Mouse (Mus musculus): ENCODE results near the gene Krtap19-1. TPM values are rescaled to one million over a fixed set of nuclear protein-coding genes. Genes with fewer than 3 reads are reported as not detected.
A peak's percentile ranks its signal among the peaks of the same experiment; 100 is the strongest.

The Krtap19-1 gene
- total and polyA plus RNA-seq, 3 experiments: not detected

DNA sequence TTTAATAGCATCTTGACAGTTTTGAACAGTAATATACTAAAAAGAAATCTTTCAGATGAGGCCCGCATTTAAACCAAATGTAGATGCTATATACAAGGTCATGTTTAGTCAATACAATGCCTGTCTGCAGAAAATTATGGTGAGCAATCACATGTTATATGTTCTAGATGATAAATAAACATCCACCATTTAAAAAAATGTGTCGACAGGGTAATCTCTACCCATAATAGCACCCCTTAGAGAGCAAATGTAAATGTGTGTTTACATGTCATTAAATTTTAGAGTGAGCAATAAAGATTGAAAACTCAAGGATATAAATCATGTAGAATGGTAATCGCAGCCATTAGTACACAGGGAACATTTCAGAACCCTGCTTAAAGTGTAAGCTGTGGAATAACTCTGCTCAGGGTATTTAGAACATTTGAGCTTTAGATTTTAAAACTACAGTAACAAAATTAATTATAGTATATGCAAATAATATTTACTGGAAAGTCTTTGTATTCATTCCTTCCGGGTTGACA lies 4.3 kb downstream of the Krtap19-1 start:
- H3K27me3 ChIP-seq (ENCODE audit: control insufficient read depth, insufficient read depth, low read length): no peaks in the 10 kb centered on the region
- 79% methylated on average over 4 of the region's 4 CpGs for WGBS
- TF ChIP-seq CTCF (IDR thresholded peaks at IDR 0.05) (no peak), POLR2A (IDR thresholded peaks at IDR 0.05; ENCODE audit: insufficient read depth, low read depth, low read length) (no peak), EP300 (IDR thresholded peaks at IDR 0.05; ENCODE audit: insufficient read depth, low read depth, low read length) (no peak)
- H3K27ac ChIP-seq: no peak overlapping the region
- no peaks in the 10 kb centered on the region for H3K4me1 ChIP-seq (ENCODE audit: control insufficient read depth, insufficient read depth, low read length)
- H3K36me3 ChIP-seq (ENCODE audit: control insufficient read depth, insufficient read depth, low read length): no peaks in the 10 kb centered on the region
- intact Hi-C loops (cut with DNase I): no loop called here
- H3K79me2 ChIP-seq (replicated peaks; ENCODE audit: control insufficient read depth, insufficient read depth, low read length): no peaks in the 10 kb centered on the region
- no peak overlapping the region for H3K9ac ChIP-seq (ENCODE audit: low read depth, low read length)
- no peak overlapping the region for H3K4me3 ChIP-seq
- no peak for DNase-seq

DNA sequence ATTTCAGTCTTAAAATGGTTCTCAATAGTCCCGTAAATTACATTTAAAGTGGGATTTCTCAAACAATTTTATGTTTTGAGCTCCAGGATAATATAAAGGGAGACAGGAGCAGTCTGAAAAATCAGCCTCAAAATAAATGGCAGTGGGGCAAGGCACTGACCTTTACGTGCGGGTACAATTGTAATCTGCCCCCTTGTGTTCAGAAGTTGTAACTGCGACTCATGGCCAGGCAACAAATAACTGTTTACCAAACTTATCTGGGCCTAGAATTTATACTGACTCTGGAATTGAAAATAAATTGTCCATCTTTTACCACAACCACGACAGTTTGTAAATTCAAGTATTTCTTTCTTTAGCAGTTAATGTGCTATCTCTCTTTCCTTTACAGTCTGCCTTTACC lies 17.8 kb downstream of the Krtap19-1 start:
- H3K4me1 ChIP-seq (ENCODE audit: control insufficient read depth, insufficient read depth, low read length): no peaks in the 10 kb centered on the region
- no peak overlapping the region for H3K9ac ChIP-seq (ENCODE audit: low read depth, low read length)
- 14% methylated on average over 5 of the region's 5 CpGs for WGBS
- no peak overlapping the region for H3K27ac ChIP-seq
- H3K27me3 ChIP-seq (ENCODE audit: control insufficient read depth, insufficient read depth, low read length): no peaks in the 10 kb centered on the region
- TF ChIP-seq POLR2A (IDR thresholded peaks at IDR 0.05; ENCODE audit: insufficient read depth, low read depth, low read length) (no peak), CTCF (IDR thresholded peaks at IDR 0.05) (peak; percentile 65)
- no peaks in the 10 kb centered on the region for H3K36me3 ChIP-seq (ENCODE audit: control insufficient read depth, insufficient read depth, low read length)
- no peak for DNase-seq
- no peaks in the 10 kb centered on the region for H3K79me2 ChIP-seq (replicated peaks; ENCODE audit: control insufficient read depth, insufficient read depth, low read length)
- H3K4me3 ChIP-seq: no peak overlapping the region
- intact Hi-C loops (cut with DNase I): no loop called here

- H3K9ac ChIP-seq (ENCODE audit: low read depth, low read length): no peak overlapping the region
- H3K27ac ChIP-seq: no peak overlapping the region
- H3K4me1 ChIP-seq (ENCODE audit: control insufficient read depth, insufficient read depth, low read length): no peaks in the 10 kb centered on the region
- no peaks in the 10 kb centered on the region for H3K36me3 ChIP-seq (ENCODE audit: control insufficient read depth, insufficient read depth, low read length)
- no peak for DNase-seq
- TF ChIP-seq EP300 (IDR thresholded peaks at IDR 0.05; ENCODE audit: insufficient read depth, low read depth, low read length) (no peak), CTCF (IDR thresholded peaks at IDR 0.05) (no peak), POLR2A (IDR thresholded peaks at IDR 0.05; ENCODE audit: insufficient read depth, low read depth, low read length) (no peak)
- H3K27me3 ChIP-seq (ENCODE audit: control insufficient read depth, insufficient read depth, low read length): no peaks in the 10 kb centered on the region
- no peak overlapping the region for H3K4me3 ChIP-seq
- intact Hi-C loops (cut with DNase I): no loop called here
- 82% methylated on average over 4 of the region's 4 CpGs for WGBS
- no peaks in the 10 kb centered on the region for H3K79me2 ChIP-seq (replicated peaks; ENCODE audit: control insufficient read depth, insufficient read depth, low read length)
Measured at GRCm38 (mm10) chr16:88848558-88848957, 20.7 kb downstream of the Krtap19-1 start.

DNA sequence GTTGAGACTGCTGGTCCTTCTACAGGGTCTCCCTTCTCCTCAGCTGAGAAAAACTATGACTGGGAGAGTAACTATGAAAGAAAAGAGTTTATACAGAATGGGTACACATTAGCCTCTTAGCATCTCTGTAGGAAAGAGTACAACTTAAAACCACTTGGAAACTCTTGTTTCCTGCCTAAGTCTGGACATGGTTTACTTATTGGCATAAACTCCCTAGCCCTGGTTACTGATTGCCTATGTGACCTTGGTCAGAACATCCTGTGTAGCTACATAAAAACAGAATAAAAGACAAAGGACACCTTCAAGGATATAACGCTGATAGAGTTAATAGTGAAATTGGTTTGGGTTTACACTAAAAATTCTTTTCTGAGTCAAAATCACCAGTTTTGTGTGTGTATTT lies 21.8 kb downstream of the Krtap19-1 start:
- TF ChIP-seq EP300 (IDR thresholded peaks at IDR 0.05; ENCODE audit: insufficient read depth, low read depth, low read length) (no peak), POLR2A (IDR thresholded peaks at IDR 0.05; ENCODE audit: insufficient read depth, low read depth, low read length) (no peak), CTCF (IDR thresholded peaks at IDR 0.05) (no peak)
- intact Hi-C loops (cut with DNase I): no loop called here
- no peak overlapping the region for H3K9ac ChIP-seq (ENCODE audit: low read depth, low read length)
- H3K27me3 ChIP-seq (ENCODE audit: control insufficient read depth, insufficient read depth, low read length): no peaks in the 10 kb centered on the region
- no peaks in the 10 kb centered on the region for H3K4me1 ChIP-seq (ENCODE audit: control insufficient read depth, insufficient read depth, low read length)
- no peak for DNase-seq
- no peaks in the 10 kb centered on the region for H3K79me2 ChIP-seq (replicated peaks; ENCODE audit: control insufficient read depth, insufficient read depth, low read length)
- H3K4me3 ChIP-seq: no peak overlapping the region
- H3K36me3 ChIP-seq (ENCODE audit: control insufficient read depth, insufficient read depth, low read length): no peaks in the 10 kb centered on the region
- H3K27ac ChIP-seq: no peak overlapping the region
- 88% methylated on average over 1 of the region's 1 CpGs for WGBS

DNA sequence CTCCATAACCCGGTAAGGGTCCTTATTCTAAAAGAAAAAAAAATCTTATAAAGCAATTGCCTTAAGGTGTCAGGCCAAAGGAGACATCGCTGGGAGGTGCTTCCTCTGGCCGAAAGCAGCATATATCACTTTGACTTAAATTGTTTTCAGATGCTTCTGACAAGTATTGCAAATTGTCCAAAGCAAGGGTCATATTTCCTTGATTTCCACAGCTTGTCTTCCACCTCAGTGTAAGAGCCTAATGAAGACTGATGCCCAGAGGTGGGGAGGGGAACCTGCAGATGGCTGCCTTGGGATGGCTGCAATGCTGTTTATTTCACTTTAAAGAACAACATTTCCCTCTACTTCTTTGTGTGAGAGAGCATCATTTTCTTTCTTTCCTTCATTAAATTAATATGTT lies 42.2 kb downstream of the Krtap19-1 start:
- H3K36me3 ChIP-seq (ENCODE audit: control insufficient read depth, insufficient read depth, low read length): no peaks in the 10 kb centered on the region
- DNase-seq: no peak
- WGBS: 73% methylated on average over 3 of the region's 3 CpGs
- no peaks in the 10 kb centered on the region for H3K27me3 ChIP-seq (ENCODE audit: control insufficient read depth, insufficient read depth, low read length)
- H3K9ac ChIP-seq (ENCODE audit: low read depth, low read length): no peak overlapping the region
- intact Hi-C loops (cut with DNase I): no loop called here
- H3K4me1 ChIP-seq (ENCODE audit: control insufficient read depth, insufficient read depth, low read length): no peaks in the 10 kb centered on the region
- H3K79me2 ChIP-seq (replicated peaks; ENCODE audit: control insufficient read depth, insufficient read depth, low read length): no peaks in the 10 kb centered on the region
- no peak for TF ChIP-seq EP300 (IDR thresholded peaks at IDR 0.05; ENCODE audit: insufficient read depth, low read depth, low read length)
- TF ChIP-seq POLR2A (IDR thresholded peaks at IDR 0.05; ENCODE audit: insufficient read depth, low read depth, low read length): no peak
- no peak for TF ChIP-seq CTCF (IDR thresholded peaks at IDR 0.05)
- H3K27ac ChIP-seq: no peak overlapping the region
- no peak overlapping the region for H3K4me3 ChIP-seq

GRCm38 (mm10) chr16:88826095-88826652 lies 43.0 kb downstream of the Krtap19-1 start, which contains the start of gene Krtap14:
Gene Krtap14, minus strand, starts transcription at chr16:88826145.
- Histone ChIP-seq H3K4me3 (no peak within 1 kb of the TSS), H3K79me2 (replicated peaks; ENCODE audit: control insufficient read depth, insufficient read depth, low read length) (no peaks in the 10 kb centered on the region), H3K36me3 (ENCODE audit: control insufficient read depth, insufficient read depth, low read length) (no peaks in the 10 kb centered on the region), H3K4me1 (ENCODE audit: control insufficient read depth, insufficient read depth, low read length) (no peaks in the 10 kb centered on the region), H3K9ac (ENCODE audit: low read depth, low read length) (no peak within 1 kb of the TSS), H3K27me3 (ENCODE audit: control insufficient read depth, insufficient read depth, low read length) (no peaks in the 10 kb centered on the region), H3K27ac (no peak within 1 kb of the TSS)
- 89% methylated on average over 9 of the region's 9 CpGs for WGBS
- DNase-seq: no peak
- TF ChIP-seq CTCF (IDR thresholded peaks at IDR 0.05): no peak
- TF ChIP-seq POLR2A (IDR thresholded peaks at IDR 0.05; ENCODE audit: insufficient read depth, low read depth, low read length): no peak
- TF ChIP-seq EP300 (IDR thresholded peaks at IDR 0.05; ENCODE audit: insufficient read depth, low read depth, low read length): no peak
- intact Hi-C loops (cut with DNase I): no loop called here
